Mouse (Mus musculus) spleen, embryonic (tissue): ENCODE measurements around the gene Olfr17.
"Not testable (repeated sequence)": the region's sequence is repeated elsewhere in the genome, so short reads cannot be mapped to it uniquely, and the experiment has no call there.

Experiments
- CTCF ChIA-PET: fragments of 350-600 bp; sonication (Branson Sonifier 250); formaldehyde crosslinking; loops from one replicate; lab custom pipeline; 2022; lab: Charles Lee

Gene Olfr17

DNA sequence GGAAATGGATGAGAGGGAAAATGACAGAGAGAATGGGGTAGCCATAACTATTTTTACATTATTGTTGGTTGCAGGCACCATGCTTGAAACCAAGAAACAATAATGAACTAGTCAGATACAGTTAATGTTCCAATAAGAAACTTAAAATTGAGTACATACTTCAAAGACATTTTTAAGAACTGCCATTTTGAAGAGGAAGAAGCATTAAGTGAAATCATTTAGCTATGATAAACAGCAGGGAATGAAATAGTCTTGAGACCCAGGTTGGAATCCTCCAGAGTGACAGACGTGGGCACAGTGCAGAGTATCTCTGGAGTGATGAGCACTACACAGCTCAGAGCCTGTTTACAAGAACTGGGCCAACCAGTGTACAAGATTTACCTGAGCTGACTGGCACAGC lies at the start of gene Olfr17:
Gene Olfr17 (plus strand): TSS at position 301 of the 400 bp plus-strand sequence.
- CTCF ChIA-PET, result no interaction called here

DNA sequence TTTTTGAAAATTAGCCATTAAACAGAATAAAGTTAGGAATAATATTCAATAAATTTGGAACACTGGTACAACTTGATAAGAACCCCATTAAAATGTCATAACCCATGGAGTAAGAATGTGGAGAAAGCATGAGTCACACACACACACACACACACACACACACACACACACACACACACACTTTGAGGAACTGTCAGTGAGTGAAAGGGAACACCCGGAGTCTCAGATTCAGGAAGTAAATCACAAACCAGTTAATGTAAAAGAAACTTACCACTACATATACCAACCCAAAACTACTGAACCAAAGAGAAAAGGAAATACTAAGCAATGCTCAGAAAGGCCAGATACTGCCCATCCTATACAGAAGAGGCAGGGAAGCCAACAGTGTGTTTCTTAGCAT lies 48.6 kb upstream of the Olfr17 start:
- CTCF ChIA-PET, result no interaction called here

GRCm38 (mm10) chr7:107045833-107046232 lies 47.2 kb upstream of the Olfr17 start:
- CTCF ChIA-PET, result no interaction called here

- CTCF ChIA-PET, result no interaction called here
These were observed 45.4 kb upstream of the Olfr17 start for GRCm38 (mm10) chr7:107047578-107047977.

DNA sequence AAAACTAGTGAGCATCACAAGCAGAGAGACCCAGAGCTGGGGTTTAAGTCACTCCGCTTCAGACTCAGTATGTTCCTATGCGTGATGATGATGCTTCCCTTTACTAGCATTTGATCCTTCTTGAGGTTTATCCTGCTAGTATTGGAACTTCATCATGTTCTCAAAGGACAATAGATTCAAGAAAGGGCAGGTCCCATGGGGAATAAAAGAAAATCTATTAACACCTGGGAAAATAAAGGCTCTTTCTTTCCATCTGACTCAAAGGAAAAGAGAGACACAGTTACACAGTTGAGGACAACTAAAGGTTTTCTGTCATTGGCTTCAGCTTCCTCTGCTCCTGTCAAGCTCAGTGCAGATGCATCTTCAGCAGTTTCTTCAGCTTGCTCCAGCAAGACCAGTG lies 22.3 kb upstream of the Olfr17 start, which contains the start of gene Olfr714:
Gene Olfr714 (plus strand): TSS at position 301 of the 400 bp plus-strand sequence.
- CTCF ChIA-PET, result no interaction called here

DNA sequence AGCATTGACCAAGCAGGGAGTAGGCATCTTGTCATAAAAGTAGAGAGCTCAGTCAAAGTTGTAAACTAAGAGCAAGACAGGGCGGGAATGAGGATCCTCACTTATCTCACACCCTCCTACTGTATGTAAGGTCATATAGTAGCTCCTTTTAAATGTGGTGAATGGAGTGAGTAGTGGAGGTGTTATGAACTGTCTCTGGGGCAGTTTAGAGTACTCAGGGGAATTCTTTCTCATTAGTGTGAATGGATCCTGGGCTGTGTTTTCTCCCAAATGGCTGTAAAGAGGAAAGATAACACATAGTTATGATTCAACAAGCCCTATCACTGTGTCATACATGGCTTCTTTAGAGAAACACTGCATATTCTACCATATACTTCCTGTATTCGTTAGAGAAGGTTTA lies 17.2 kb downstream of the Olfr17 start, which contains the start of gene Olfr715b:
Gene Olfr715b (minus strand): TSS at position 101 of the 400 bp plus-strand sequence.
- CTCF ChIA-PET, result not testable (repeated sequence)

DNA sequence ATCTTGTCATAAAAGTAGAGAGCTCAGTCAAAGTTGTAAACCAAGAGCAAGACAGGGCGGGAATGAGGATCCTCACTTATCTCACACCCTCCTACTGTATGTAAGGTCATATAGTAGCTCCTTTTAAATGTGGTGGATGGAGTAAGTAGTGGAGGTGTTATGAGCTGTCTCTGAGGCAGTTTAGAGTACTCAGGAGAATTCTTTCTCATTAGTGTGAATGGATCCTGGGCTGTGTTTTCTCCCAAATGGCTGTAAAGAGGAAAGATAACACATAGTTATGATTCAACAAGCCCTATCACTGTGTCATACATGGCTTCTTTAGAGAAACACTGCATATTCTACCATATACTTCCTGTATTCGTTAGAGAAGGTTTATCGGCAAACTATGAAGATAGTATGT lies 38.0 kb downstream of the Olfr17 start, which contains the start of gene Olfr715:
Gene Olfr715 (minus strand): TSS at position 101 of the 400 bp plus-strand sequence.
- CTCF ChIA-PET, result not testable (repeated sequence)

- CTCF ChIA-PET, result not testable (repeated sequence)
These were observed 45.0 kb downstream of the Olfr17 start, which contains the start of gene Olfr716 for GRCm38 (mm10) chr7:107138027-107138426. Gene Olfr716, plus strand, starts transcription at chr7:107138327.
